In the genomic region with DNA sequence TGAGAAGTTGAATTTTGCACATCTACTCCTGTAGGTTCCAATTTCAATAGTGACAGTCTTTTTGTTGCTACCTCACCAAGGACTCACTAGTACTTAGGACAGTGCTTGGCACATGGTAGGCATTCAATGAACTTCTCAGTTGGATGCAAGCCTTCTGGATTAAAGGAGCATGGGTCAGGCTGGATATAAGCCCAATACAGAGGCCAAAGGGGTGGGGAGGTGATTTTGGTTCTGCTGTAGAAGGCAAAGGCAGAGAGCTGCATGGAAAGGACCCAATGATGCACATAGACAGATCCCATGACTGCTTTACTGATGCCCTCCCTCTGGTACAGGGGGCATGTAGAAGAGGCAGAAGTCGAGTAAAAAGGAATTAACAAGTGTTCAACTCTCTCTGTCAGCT, we compare ENCODE assay signal across 8 mouse cellular contexts. TPM values are rescaled to one million over a fixed set of nuclear protein-coding genes. Genes with fewer than 3 reads are reported as not detected.
DNase-seq lines count a peak whose midpoint lies in the region; ATAC-seq lines count a peak whose summit lies in the region.

No protein-coding gene starts in this region.

- H3K27me3 ChIP-seq in lung, embryonic 16.5 days (ENCODE audit: control insufficient read depth, insufficient read depth, low read depth, low read length): no peaks in the 10 kb centered on the region

- peak overlapping the region; percentile 57 for H3K4me2 ChIP-seq in lung, embryonic 16.5 days (ENCODE audit: low read depth, low read length)

- no peak for ATAC-seq in lung, embryonic 16.5 days (ENCODE audit: low read depth)
- ATAC-seq in erythroblast, adult 5-6 weeks (replicated peaks; ENCODE audit: low FRiP score, poor library complexity, severe bottlenecking): peak; percentile 24; the same call in 1 of the 2 replicates

- 10% methylated on average over 1 of the region's 1 CpGs for WGBS in lung, embryonic 16.5 days
- 25% methylated on average over 1 of the region's 1 CpGs for WGBS in macrophage (ENCODE audit: missing documents)

- intact Hi-C loops in left cerebral cortex, postnatal 10 days (cut with DNase I): no loop called here

- H3K4me1 ChIP-seq in lung, embryonic 16.5 days (replicated peaks; ENCODE audit: control insufficient read depth, insufficient read depth, low read length): no peaks in the 10 kb centered on the region

- H3K9me3 ChIP-seq in lung, embryonic 16.5 days (ENCODE audit: control insufficient read depth, low read length): no peaks in the 10 kb centered on the region

- H3K4me3 ChIP-seq in lung, embryonic 16.5 days (ENCODE audit: low read length): no peak overlapping the region
- peak overlapping the region; percentile 36; the same call in 1 of the 2 replicates for H3K4me3 ChIP-seq in macrophage (ENCODE audit: inconsistent target)

- H3K79me2 ChIP-seq in macrophage (ENCODE audit: inconsistent target): peaks cover 33% of the 10 kb centered on the region

- no peaks in the 10 kb centered on the region for H3K36me3 ChIP-seq in lung, embryonic 16.5 days (ENCODE audit: control insufficient read depth, insufficient read depth, low read length)
- no peaks in the 10 kb centered on the region for H3K36me3 ChIP-seq in macrophage (ENCODE audit: inconsistent target)

- no peak overlapping the region for H3K9ac ChIP-seq in lung, embryonic 16.5 days (ENCODE audit: low read length)

- H3K27ac ChIP-seq in lung, embryonic 16.5 days (ENCODE audit: low read length): no peak overlapping the region
- H3K27ac ChIP-seq in macrophage: no peak overlapping the region

- peak; percentile 1 for DNase-seq in embryo, embryonic 9.5 days (ENCODE audit: extremely low spot score)
- DNase-seq in embryo, embryonic 10 days (ENCODE audit: low spot score): no peak
- no peak for DNase-seq in lung, postnatal 36 days
- DNase-seq in left cerebral cortex, postnatal 10 days (ENCODE audit: extremely low spot score in 1 of 2, low spot score in 2 of 2): no peak
- no peak for DNase-seq in layer of hippocampus, postnatal 14 days (ENCODE audit: low spot score in 2 of 2)

RNA-seq across cellular contexts. Expression of gene Fmr1, which starts 0.8 kb away (rescaled TPM):
- 52.4 and 53.5 TPM in 2 replicates for polyA plus RNA-seq in lung, embryonic 16.5 days (2015; fragmentation: Nextera tagmentation; extraction: Ambion mirVana)
- 60.4 and 66.5 TPM in 2 replicates for total RNA-seq in erythroblast, adult 5-6 weeks (2015; ENCODE audit: low replicate concordance)
- 63.2 and 80.2 TPM in 2 replicates for total RNA-seq in erythroblast, adult 5-6 weeks (2017; ENCODE audit: low replicate concordance)
- total RNA-seq in macrophage (2018; cell fraction: chromatin; rRNA removed): 100 to 1,000 TPM; 112 to 339 (median 188) TPM
- total RNA-seq in macrophage (2018; cell fraction: cytosol; rRNA removed): 10 to 100 TPM; 22.9 to 34.4 (median 27.8) TPM
- total RNA-seq in macrophage (2018; cell fraction: nucleus; rRNA removed): 100 to 1,000 TPM in 19 of 26 experiments, 10 to 100 TPM in 7; 74.9 to 247 (median 112) TPM
- 23.6 to 26.6 TPM (median 25.1 TPM) in 3 replicates for polyA plus RNA-seq in macrophage (2018)
- 10 to 100 TPM; 64.3 to 68.6 TPM for total RNA-seq in left cerebral cortex, postnatal 10 days (2021)
- total RNA-seq in layer of hippocampus, postnatal 14 days (2021): 10 to 100 TPM; 51.2 to 58.6 TPM
